Mouse (Mus musculus) heart, adult 2 months (tissue): ENCODE results near the gene Tsc1.

Source experiments
- CTCF ChIP-seq: fragments of 200-600 bp; IDR thresholded peaks from 2 replicates; pipeline ENCODE4 v1.8.1; 2022; ENCODE audit warnings: antibody characterized with exemption, mild to moderate bottlenecking, moderate library complexity
- EP300 ChIP-seq: fragments of 200-500 bp; IDR thresholded peaks from 2 replicates; pipeline ENCODE4 v1.6.1; 2011; ENCODE audit warnings: low read depth, low read length, control low read depth; ENCODE audit not compliant: insufficient read depth
- POLR2A ChIP-seq: fragments of 200-500 bp; IDR thresholded peaks from 2 replicates; pipeline ENCODE4 v1.6.1; 2011; ENCODE audit warnings: mild to moderate bottlenecking, low read depth, low read length, control low read depth; ENCODE audit not compliant: insufficient read depth

- TF ChIP-seq CTCF (no peak), POLR2A (no peak), EP300 (no peak)
Measured at GRCm38 (mm10) chr2:28699361-28700335, 58.6 kb downstream of the Tsc1 start, which contains the start of the genes Spaca9 and Ak8.
